Mouse (Mus musculus) heart, adult 2 months (tissue): ENCODE results near the gene Pde4d. TPM values are rescaled to one million over a fixed set of nuclear protein-coding genes. Genes with fewer than 3 reads are reported as not detected.

ENCODE experiments used
- DNase-seq, 2 experiments: peaks; one replicate each; pipeline ENCODE4 v3.0.0; 2021
- H3K27ac ChIP-seq: fragments of 200-600 bp; 2 replicates; pipeline ENCODE4 v1.8.1; 2022
- H3K27me3 ChIP-seq: fragments of 200-500 bp; 2 replicates; pipeline ENCODE4 v1.6.1; 2012; ENCODE audit warnings: mild to moderate bottlenecking, low read length, inconsistent platforms, mixed read lengths; ENCODE audit not compliant: control insufficient read depth, insufficient read depth
- H3K36me3 ChIP-seq: fragments of 200-500 bp; 2 replicates; pipeline ENCODE4 v1.6.1; 2012; ENCODE audit warnings: low read length, inconsistent platforms; ENCODE audit not compliant: control insufficient read depth, insufficient read depth
- H3K4me1 ChIP-seq: fragments of 200-500 bp; 2 replicates; pipeline ENCODE4 v1.6.1; 2011; ENCODE audit warnings: low read length; ENCODE audit not compliant: control insufficient read depth, insufficient read depth
- H3K4me3 ChIP-seq: fragments of 200-600 bp; 2 replicates; pipeline ENCODE4 v1.8.1; 2022
- H3K79me2 ChIP-seq: fragments of 200-500 bp; replicated peaks from 2 replicates; pipeline ENCODE4 v1.6.1; 2012; ENCODE audit warnings: mild to moderate bottlenecking, inconsistent platforms, low read length, moderate library complexity, mixed read lengths; ENCODE audit not compliant: control insufficient read depth, insufficient read depth
- H3K9ac ChIP-seq: fragments of 200-500 bp; 2 replicates; pipeline ENCODE4 v1.6.1; 2012; ENCODE audit warnings: low read depth, mild to moderate bottlenecking, control low read depth, inconsistent platforms, low read length, mixed read lengths
- CTCF ChIP-seq: fragments of 200-600 bp; IDR thresholded peaks from 2 replicates; pipeline ENCODE4 v1.8.1; 2022; ENCODE audit warnings: antibody characterized with exemption, mild to moderate bottlenecking, moderate library complexity
- EP300 ChIP-seq: fragments of 200-500 bp; IDR thresholded peaks from 2 replicates; pipeline ENCODE4 v1.6.1; 2011; ENCODE audit warnings: low read depth, low read length, control low read depth; ENCODE audit not compliant: insufficient read depth
- POLR2A ChIP-seq: fragments of 200-500 bp; IDR thresholded peaks from 2 replicates; pipeline ENCODE4 v1.6.1; 2011; ENCODE audit warnings: mild to moderate bottlenecking, low read depth, low read length, control low read depth; ENCODE audit not compliant: insufficient read depth
- WGBS: fragments of 180-500 bp; shearing (Covaris S2); methylation state at CpG from one replicate; pipeline ENCODE4 v1.1.7; 2018; 5-methylcytosine and 5-hydroxymethylcytosine counted together
- intact Hi-C: fragments of 180-260 bp; cut with DNase I; formaldehyde crosslinking; loops from one replicate; pipeline ENCODE4 v1.15.1; 2025
- polyA plus RNA-seq: library from polyadenylated mRNA; depleted of rRNA; stranded (reverse); fragments of >200 nt; gene quantifications from 2 replicates; pipeline ENCODE4 v1.2.3, GENCODE M21; 2012
- total RNA-seq, 2 experiments: library from RNA; stranded (reverse); gene quantifications; 2 replicates each; pipeline ENCODE4 v1.2.3; 2021

The Pde4d gene
- total and polyA plus RNA-seq, 3 experiments: 11.5 to 40.1 (median 38.1) TPM

DNA sequence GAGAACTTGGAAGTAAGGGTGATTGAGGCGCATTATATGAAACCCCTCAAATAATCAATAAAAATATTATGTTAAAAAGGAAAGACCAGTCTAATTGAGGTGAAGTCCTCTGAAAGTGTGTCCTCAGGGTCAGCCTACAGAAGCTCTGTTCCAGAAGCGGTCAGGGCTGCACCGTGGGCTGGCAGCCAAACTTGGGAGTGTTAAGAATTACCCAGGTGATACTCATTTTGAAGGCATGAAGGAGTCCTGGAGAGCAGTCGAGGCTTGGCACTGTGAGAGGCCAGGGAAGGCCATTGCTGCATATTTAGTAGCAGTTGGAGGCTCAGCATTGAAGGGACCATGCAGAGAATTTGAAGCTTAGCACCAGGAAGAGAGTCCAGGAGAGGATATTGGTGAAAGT is 471.4 kb downstream of the Pde4d start:
- H3K4me3 ChIP-seq: no peak overlapping the region
- no peak for DNase-seq
- no peaks in the 10 kb centered on the region for H3K36me3 ChIP-seq
- TF ChIP-seq CTCF: no peak
- no peak for TF ChIP-seq POLR2A
- TF ChIP-seq EP300: no peak
- WGBS: 66% methylated on average over 4 of the region's 4 CpGs
- no peaks in the 10 kb centered on the region for H3K79me2 ChIP-seq
- H3K9ac ChIP-seq: no peak overlapping the region
- H3K27me3 ChIP-seq: no peaks in the 10 kb centered on the region
- intact Hi-C loops: no loop called here
- H3K27ac ChIP-seq: no peak overlapping the region
- no peaks in the 10 kb centered on the region for H3K4me1 ChIP-seq

DNA sequence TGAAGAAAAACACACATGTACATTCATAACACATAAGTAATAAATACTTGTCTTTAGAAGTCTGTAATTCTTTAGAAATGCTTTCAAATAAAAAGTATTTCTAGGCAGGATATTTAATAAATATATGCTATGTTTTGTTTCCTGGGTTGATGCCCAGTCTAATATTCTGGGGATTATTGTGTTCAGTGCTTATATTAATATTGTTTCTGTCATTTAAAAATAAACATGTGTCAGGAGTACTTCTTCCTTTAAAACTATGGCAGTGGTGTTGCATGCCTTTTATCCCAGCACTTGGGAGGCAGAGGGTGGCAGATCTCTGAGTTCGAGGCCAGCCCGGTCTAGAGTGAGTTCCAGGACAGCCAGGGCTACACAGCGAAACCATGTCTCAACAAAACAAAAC is 485.1 kb downstream of the Pde4d start:
- Histone ChIP-seq H3K79me2 (no peaks in the 10 kb centered on the region), H3K27me3 (no peaks in the 10 kb centered on the region), H3K27ac (no peak overlapping the region), H3K9ac (no peak overlapping the region), H3K4me3 (no peak overlapping the region), H3K36me3 (no peaks in the 10 kb centered on the region), H3K4me1 (no peaks in the 10 kb centered on the region)
- intact Hi-C loops: no loop called here
- 90% methylated on average over 3 of the region's 3 CpGs for WGBS
- TF ChIP-seq CTCF (no peak), EP300 (no peak), POLR2A (no peak)
- no peak for DNase-seq

DNA sequence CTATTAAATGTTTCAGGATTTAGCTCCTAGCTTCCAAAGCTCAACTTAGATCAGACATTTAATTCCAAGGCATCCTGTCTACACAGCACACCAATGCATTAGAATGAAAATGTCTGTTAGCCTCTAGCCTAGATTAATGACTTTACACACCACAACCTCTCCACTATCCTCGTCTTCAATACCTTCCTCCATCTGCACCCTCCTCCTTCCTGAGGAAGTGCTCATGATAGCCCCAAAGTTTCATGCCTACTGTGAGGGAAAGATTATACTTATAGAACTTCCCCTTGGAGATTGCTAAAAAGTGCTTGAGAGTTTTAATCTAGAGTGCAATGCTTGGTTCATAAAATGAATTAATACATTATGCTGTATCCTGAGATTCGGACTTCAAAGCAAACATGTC is 487.5 kb downstream of the Pde4d start:
- TF ChIP-seq CTCF: no peak
- TF ChIP-seq POLR2A: no peak
- no peak for TF ChIP-seq EP300
- 56% methylated on average over 2 of the region's 2 CpGs for WGBS
- H3K79me2 ChIP-seq: no peaks in the 10 kb centered on the region
- H3K36me3 ChIP-seq: no peaks in the 10 kb centered on the region
- no peak for DNase-seq
- no peak overlapping the region for H3K4me3 ChIP-seq
- H3K9ac ChIP-seq: no peak overlapping the region
- no peaks in the 10 kb centered on the region for H3K27me3 ChIP-seq
- H3K27ac ChIP-seq: no peak overlapping the region
- no peaks in the 10 kb centered on the region for H3K4me1 ChIP-seq
- intact Hi-C loops: no loop called here

DNA sequence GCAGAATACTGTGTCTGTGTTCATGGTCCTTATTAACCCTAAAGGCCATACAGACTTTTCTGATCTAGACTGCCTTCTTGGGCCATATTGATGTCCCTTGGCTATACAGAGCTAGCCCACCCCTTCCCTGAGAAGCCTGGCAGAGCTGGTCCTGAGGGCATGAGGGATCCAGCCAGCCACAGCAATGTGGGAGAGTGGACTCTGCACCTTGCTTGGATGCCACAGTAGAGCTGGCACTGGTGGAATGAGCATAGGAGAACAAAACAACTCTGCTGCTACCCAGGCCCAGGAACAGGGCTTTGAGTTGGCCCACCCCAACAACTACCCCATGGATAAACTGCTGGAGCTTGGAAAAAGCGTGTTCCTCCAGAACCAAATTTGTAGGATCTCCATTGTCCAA is 503.2 kb downstream of the Pde4d start:
- Histone ChIP-seq H3K36me3 (no peaks in the 10 kb centered on the region), H3K4me1 (no peaks in the 10 kb centered on the region), H3K4me3 (no peak overlapping the region), H3K79me2 (no peaks in the 10 kb centered on the region), H3K27me3 (no peaks in the 10 kb centered on the region), H3K9ac (no peak overlapping the region), H3K27ac (no peak overlapping the region)
- no peak for DNase-seq
- TF ChIP-seq CTCF (no peak), POLR2A (no peak), EP300 (no peak)
- intact Hi-C loops: no loop called here
- 88% methylated on average over 1 of the region's 1 CpGs for WGBS

DNA sequence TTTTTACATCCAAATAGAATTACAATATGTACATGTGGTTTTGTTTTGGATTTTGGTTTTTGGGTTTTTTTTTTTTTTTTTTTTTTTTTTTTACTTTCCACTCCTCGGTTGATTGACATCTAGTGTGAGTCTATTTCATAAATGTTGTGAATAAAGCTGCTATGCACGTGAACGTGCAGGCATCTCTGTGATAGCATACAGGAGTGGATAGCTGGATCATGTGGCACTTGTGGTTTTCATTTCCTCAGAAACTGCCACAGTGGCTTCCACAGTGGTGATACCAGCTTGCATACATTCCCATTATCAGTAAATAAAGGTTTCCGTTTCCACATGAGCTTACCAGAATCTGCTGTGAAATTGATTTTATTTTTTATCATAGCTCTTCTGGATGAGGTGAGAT is 506.3 kb downstream of the Pde4d start:
- WGBS: 73% methylated on average over 4 of the region's 4 CpGs
- intact Hi-C loops: no loop called here
- no peak for DNase-seq

DNA sequence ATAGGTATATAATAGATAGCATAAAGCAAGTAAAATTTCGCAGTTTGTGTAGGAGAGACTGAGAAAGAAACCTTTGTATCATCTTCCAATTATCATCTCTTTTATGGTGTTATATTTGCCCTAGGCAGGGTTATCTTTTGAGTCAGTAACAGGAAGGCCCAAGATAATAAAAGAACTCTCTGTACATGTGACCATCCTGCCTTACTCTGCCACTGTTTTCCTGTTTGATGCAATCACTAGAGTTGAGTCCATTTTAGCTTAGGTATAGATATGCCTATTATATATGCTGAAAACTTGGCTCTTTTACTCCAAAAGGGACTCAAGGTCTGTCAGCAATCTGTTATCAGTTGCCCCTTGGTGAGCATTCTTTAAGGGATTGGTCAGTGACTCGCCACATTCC is 514.3 kb downstream of the Pde4d start:
- intact Hi-C loops: no loop called here
- H3K4me3 ChIP-seq: no peak overlapping the region
- TF ChIP-seq POLR2A: no peak
- TF ChIP-seq CTCF: no peak
- no peak for TF ChIP-seq EP300
- H3K27me3 ChIP-seq: no peaks in the 10 kb centered on the region
- no peak for DNase-seq
- H3K9ac ChIP-seq: no peak overlapping the region
- H3K79me2 ChIP-seq: no peaks in the 10 kb centered on the region
- WGBS: 81% methylated on average over 2 of the region's 2 CpGs
- H3K27ac ChIP-seq: no peak overlapping the region
- no peaks in the 10 kb centered on the region for H3K36me3 ChIP-seq
- no peaks in the 10 kb centered on the region for H3K4me1 ChIP-seq

More for the DNA sequence above, 506.3 kb downstream of the Pde4d start:
- Histone ChIP-seq H3K27ac (no peak overlapping the region), H3K9ac (no peak overlapping the region), H3K4me1 (no peaks in the 10 kb centered on the region), H3K79me2 (no peaks in the 10 kb centered on the region), H3K27me3 (no peaks in the 10 kb centered on the region), H3K4me3 (no peak overlapping the region), H3K36me3 (no peaks in the 10 kb centered on the region)
- no peak for TF ChIP-seq POLR2A
- no peak for TF ChIP-seq CTCF
- no peak for TF ChIP-seq EP300

DNA sequence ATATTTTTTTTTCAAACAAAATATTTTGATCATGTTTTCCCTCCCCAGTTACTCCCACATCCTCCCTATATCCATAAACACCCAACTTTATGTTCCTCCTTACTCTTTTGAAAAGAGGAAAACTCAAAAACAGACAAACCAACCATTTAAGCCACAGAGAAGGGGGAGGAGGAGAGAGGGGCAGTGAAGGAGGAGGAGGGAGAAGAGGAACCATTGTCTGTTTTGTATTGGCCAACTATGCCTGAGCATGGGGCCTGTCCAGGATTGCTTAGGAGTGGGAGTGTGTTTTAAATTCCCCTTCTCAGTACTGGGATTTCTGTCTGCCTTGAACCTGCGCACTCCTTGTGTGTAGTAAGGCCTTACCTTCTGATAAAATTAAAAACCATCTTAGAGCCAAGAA is 531.4 kb downstream of the Pde4d start:
- no peak overlapping the region for H3K27ac ChIP-seq
- 88% methylated on average over 1 of the region's 1 CpGs for WGBS
- no peaks in the 10 kb centered on the region for H3K27me3 ChIP-seq
- H3K4me3 ChIP-seq: no peak overlapping the region
- DNase-seq: no peak
- no peaks in the 10 kb centered on the region for H3K4me1 ChIP-seq
- H3K36me3 ChIP-seq: no peaks in the 10 kb centered on the region
- H3K9ac ChIP-seq: no peak overlapping the region
- no peak for TF ChIP-seq POLR2A
- intact Hi-C loops: no loop called here
- no peaks in the 10 kb centered on the region for H3K79me2 ChIP-seq
